Mouse (Mus musculus) liver, adult 2 months (tissue): ENCODE data around the gene Opalin. TPM values are rescaled to one million over a fixed set of nuclear protein-coding genes. Genes with fewer than 3 reads are reported as not detected.

Experiments used
- DNase-seq: peaks from one replicate; pipeline ENCODE4 v3.0.0-alpha.2; 2011; ENCODE audit warnings: low read depth, low spot score; ENCODE audit errors: extremely low read depth
- H3K27ac ChIP-seq: fragments of 200-500 bp; replicated peaks from 2 replicates; pipeline ENCODE4 v1.5.1; 2012; ENCODE audit warnings: low read depth, mild to moderate bottlenecking, control low read depth, inconsistent platforms, low read length; ENCODE audit not compliant: insufficient read depth
- H3K27me3 ChIP-seq: fragments of 200-500 bp; 2 replicates; pipeline ENCODE4 v1.6.1; 2012; ENCODE audit warnings: mild to moderate bottlenecking, moderate library complexity, low read length, inconsistent platforms; ENCODE audit not compliant: control insufficient read depth, insufficient read depth
- H3K36me3 ChIP-seq: fragments of 200-500 bp; 2 replicates; pipeline ENCODE4 v1.6.1; 2012; ENCODE audit warnings: low read length, inconsistent platforms; ENCODE audit not compliant: control insufficient read depth, insufficient read depth
- H3K4me1 ChIP-seq: fragments of 200-500 bp; 2 replicates; pipeline ENCODE4 v1.6.1; 2011; ENCODE audit warnings: low read length; ENCODE audit not compliant: control insufficient read depth, insufficient read depth
- H3K4me3 ChIP-seq: fragments of 200-500 bp; 2 replicates; pipeline ENCODE4 v1.5.1; 2011; ENCODE audit warnings: low read depth, mild to moderate bottlenecking, control low read depth, low read length, moderate library complexity; ENCODE audit not compliant: insufficient read depth
- H3K79me2 ChIP-seq: fragments of 200-500 bp; 2 replicates; pipeline ENCODE4 v1.6.1; 2012; ENCODE audit warnings: inconsistent platforms, mild to moderate bottlenecking, low read length, moderate library complexity; ENCODE audit not compliant: control insufficient read depth, insufficient read depth
- H3K9ac ChIP-seq: fragments of 200-500 bp; 2 replicates; pipeline ENCODE4 v1.6.1; 2012; ENCODE audit warnings: low read depth, mild to moderate bottlenecking, control low read depth, inconsistent platforms, low read length
- CTCF ChIP-seq: fragments of 200-500 bp; IDR thresholded peaks from 2 replicates; pipeline ENCODE4 v1.5.1; 2011; ENCODE audit warnings: low read depth, low read length, control low read depth
- POLR2A ChIP-seq: fragments of 200-500 bp; IDR thresholded peaks from 2 replicates; pipeline ENCODE4 v1.6.1; 2011; ENCODE audit warnings: low read length, control low read depth; ENCODE audit not compliant: insufficient read depth; ENCODE audit errors: extremely low read depth
- WGBS: fragments of 180-500 bp; shearing (Covaris S2); methylation state at CpG from one replicate; pipeline ENCODE4 v1.1.7; 2018; 5-methylcytosine and 5-hydroxymethylcytosine counted together
- polyA plus RNA-seq: library from polyadenylated mRNA; depleted of rRNA; stranded (reverse); fragments of >200 nt; gene quantifications from 2 replicates; pipeline ENCODE4 v1.2.3, GENCODE M21; 2012
- total RNA-seq: library from RNA; depleted of rRNA; stranded (reverse); fragments of >200 nt; gene quantifications from 2 replicates; pipeline ENCODE4 v1.2.3, GENCODE M21; 2014

The Opalin gene
- total and polyA plus RNA-seq, 2 experiments: not detected

GRCm38 (mm10) chr19:41048187-41048559 lies 28.7 kb downstream of the Opalin start:
- Histone ChIP-seq H3K27ac (peak overlapping the region; percentile 74), H3K4me1 (peaks cover 7% of the 10 kb centered on the region), H3K9ac (no peak overlapping the region), H3K36me3 (no peaks in the 10 kb centered on the region), H3K79me2 (no peaks in the 10 kb centered on the region), H3K27me3 (no peaks in the 10 kb centered on the region), H3K4me3 (no peak overlapping the region)
- peak; percentile 97 for DNase-seq
- WGBS: 17% methylated on average over 3 of the region's 3 CpGs
- TF ChIP-seq POLR2A (no peak), CTCF (no peak)

- WGBS: 61% methylated on average over 9 of the region's 9 CpGs
- H3K9ac ChIP-seq: no peak overlapping the region
- H3K4me3 ChIP-seq: no peak overlapping the region
- H3K36me3 ChIP-seq: no peaks in the 10 kb centered on the region
- peaks cover 5% of the 10 kb centered on the region for H3K4me1 ChIP-seq
- no peaks in the 10 kb centered on the region for H3K27me3 ChIP-seq
- no peaks in the 10 kb centered on the region for H3K79me2 ChIP-seq
- DNase-seq: peak; percentile 20
- peak overlapping the region; percentile 74 for H3K27ac ChIP-seq
- no peak for TF ChIP-seq CTCF
- no peak for TF ChIP-seq POLR2A
Measured at GRCm38 (mm10) chr19:41047437-41048186, 29.3 kb downstream of the Opalin start.

GRCm38 (mm10) chr19:41045091-41045770 lies 31.7 kb downstream of the Opalin start:
- H3K9ac ChIP-seq: no peak overlapping the region
- no peak overlapping the region for H3K4me3 ChIP-seq
- H3K4me1 ChIP-seq: no peaks in the 10 kb centered on the region; the same call in 1 of the 2 replicates
- peak overlapping the region; percentile 71 for H3K27ac ChIP-seq
- H3K27me3 ChIP-seq: no peaks in the 10 kb centered on the region
- peak; percentile 94 for DNase-seq
- WGBS: 19% methylated on average over 10 of the region's 10 CpGs
- no peaks in the 10 kb centered on the region for H3K36me3 ChIP-seq
- no peaks in the 10 kb centered on the region for H3K79me2 ChIP-seq
- TF ChIP-seq POLR2A (no peak), CTCF (no peak)

- no peak overlapping the region for H3K27ac ChIP-seq
- no peaks in the 10 kb centered on the region for H3K36me3 ChIP-seq
- 75% methylated on average over 7 of the region's 7 CpGs for WGBS
- H3K4me1 ChIP-seq: no peaks in the 10 kb centered on the region
- no peak for DNase-seq
- no peaks in the 10 kb centered on the region for H3K27me3 ChIP-seq
- H3K79me2 ChIP-seq: no peaks in the 10 kb centered on the region
- no peak overlapping the region for H3K4me3 ChIP-seq
- H3K9ac ChIP-seq: no peak overlapping the region
- no peak for TF ChIP-seq POLR2A
- no peak for TF ChIP-seq CTCF
Measured at GRCm38 (mm10) chr19:41039110-41039509, 37.8 kb downstream of the Opalin start.

- H3K4me1 ChIP-seq: no peaks in the 10 kb centered on the region
- no peak overlapping the region for H3K4me3 ChIP-seq
- no peak overlapping the region for H3K9ac ChIP-seq
- TF ChIP-seq CTCF: no peak
- no peak for TF ChIP-seq POLR2A
- no peaks in the 10 kb centered on the region for H3K27me3 ChIP-seq
- WGBS: 73% methylated on average over 4 of the region's 4 CpGs
- no peaks in the 10 kb centered on the region for H3K36me3 ChIP-seq
- no peaks in the 10 kb centered on the region for H3K79me2 ChIP-seq
- no peak for DNase-seq
- no peak overlapping the region for H3K27ac ChIP-seq
Measured at GRCm38 (mm10) chr19:41035809-41036551, 40.9 kb downstream of the Opalin start.
